Mouse (Mus musculus): ENCODE measurements at regions not wholly inside any gene's neighbourhood (a gene's known extent, or its start where the extent isn't known, plus 50 kb on each side); places are given as distances from the start of the nearest gene placed in this dataset.

- H3K4me2 ChIP-seq: no peak overlapping the region
- WGBS: 59% methylated on average over 9 of the region's 9 CpGs
- ATAC-seq (ENCODE audit: insufficient read depth): no peak
Observed at GRCm38 (mm10) chr17:45884021-45884722, 148.0 kb downstream of the Vegfa start.

GRCm38 (mm10) chr17:45882682-45883081 is 149.0 kb upstream of the 1600014C23Rik start:
- Histone ChIP-seq H3K4me1 (ENCODE audit: insufficient read depth) (peaks cover 25% of the 10 kb centered on the region), H3K27ac (ENCODE audit: low read depth) (no peak overlapping the region), H3K4me2 (no peak overlapping the region), H3K36me3 (ENCODE audit: insufficient read depth) (no peaks in the 10 kb centered on the region), H3K9ac (no peak overlapping the region), H3K4me3 (ENCODE audit: low read depth, low read length) (no peak overlapping the region), H3K9me3 (ENCODE audit: low read depth, low read length) (no peaks in the 10 kb centered on the region), H3K27me3 (ENCODE audit: insufficient read depth, low read length) (no peaks in the 10 kb centered on the region)
- DNase-seq (no peak), ATAC-seq (ENCODE audit: insufficient read depth) (no peak)
- TF ChIP-seq CTCF (IDR thresholded peaks at IDR 0.05; ENCODE audit: low read depth): no peak
- 63% methylated on average over 3 of the region's 3 CpGs for WGBS

More at GRCm38 (mm10) chr17:45884021-45884722, 148.0 kb downstream of the Vegfa start:
- no peak for TF ChIP-seq CTCF (IDR thresholded peaks at IDR 0.05; ENCODE audit: low read depth)
- DNase-seq: no peak
- H3K9ac ChIP-seq: no peak overlapping the region
- H3K4me1 ChIP-seq (ENCODE audit: insufficient read depth): peaks cover 26% of the 10 kb centered on the region
- no peak overlapping the region for H3K4me3 ChIP-seq (ENCODE audit: low read depth, low read length)
- no peaks in the 10 kb centered on the region for H3K27me3 ChIP-seq (ENCODE audit: insufficient read depth, low read length)
- no peak overlapping the region for H3K27ac ChIP-seq (ENCODE audit: low read depth)
- H3K36me3 ChIP-seq (ENCODE audit: insufficient read depth): no peaks in the 10 kb centered on the region
- H3K9me3 ChIP-seq (ENCODE audit: low read depth, low read length): no peaks in the 10 kb centered on the region

- no peak for TF ChIP-seq CTCF (IDR thresholded peaks at IDR 0.05; ENCODE audit: low read depth)
- H3K4me1 ChIP-seq (ENCODE audit: insufficient read depth): peaks cover 18% of the 10 kb centered on the region
- no peaks in the 10 kb centered on the region for H3K27me3 ChIP-seq (ENCODE audit: insufficient read depth, low read length)
- H3K9ac ChIP-seq: no peak overlapping the region
- H3K4me3 ChIP-seq (ENCODE audit: low read depth, low read length): no peak overlapping the region
- DNase-seq (no peak), ATAC-seq (ENCODE audit: insufficient read depth) (no peak)
- no peaks in the 10 kb centered on the region for H3K9me3 ChIP-seq (ENCODE audit: low read depth, low read length)
- no peaks in the 10 kb centered on the region for H3K36me3 ChIP-seq (ENCODE audit: insufficient read depth)
- no peak overlapping the region for H3K27ac ChIP-seq (ENCODE audit: low read depth)
- no peak overlapping the region for H3K4me2 ChIP-seq
- WGBS: 87% methylated on average over 9 of the region's 9 CpGs
Observed at GRCm38 (mm10) chr17:45881284-45881683, 147.6 kb upstream of the 1600014C23Rik start.

- no peak overlapping the region for H3K4me2 ChIP-seq
- peaks cover 13% of the 10 kb centered on the region for H3K4me1 ChIP-seq (ENCODE audit: insufficient read depth)
- no peak overlapping the region for H3K4me3 ChIP-seq (ENCODE audit: low read depth, low read length)
- H3K27ac ChIP-seq (ENCODE audit: low read depth): no peak overlapping the region
- ATAC-seq (ENCODE audit: insufficient read depth) (no peak), DNase-seq (no peak)
- no peaks in the 10 kb centered on the region for H3K27me3 ChIP-seq (ENCODE audit: insufficient read depth, low read length)
- H3K36me3 ChIP-seq (ENCODE audit: insufficient read depth): no peaks in the 10 kb centered on the region
- no peak for TF ChIP-seq CTCF (IDR thresholded peaks at IDR 0.05; ENCODE audit: low read depth)
- H3K9me3 ChIP-seq (ENCODE audit: low read depth, low read length): no peaks in the 10 kb centered on the region
- 80% methylated on average over 6 of the region's 6 CpGs for WGBS
- H3K9ac ChIP-seq: no peak overlapping the region
Observed at GRCm38 (mm10) chr17:45880761-45881160, 147.1 kb upstream of the 1600014C23Rik start.

GRCm38 (mm10) chr17:45879478-45880250 is 146.0 kb upstream of the 1600014C23Rik start:
- ATAC-seq (ENCODE audit: insufficient read depth) (peak; percentile 55; the same call in 1 of the 2 replicates), DNase-seq (peak; percentile 75)
- 0 out of 2 replicates have a peak, but pooled peaks have one; percentile 11 for TF ChIP-seq CTCF (IDR thresholded peaks at IDR 0.05; ENCODE audit: low read depth)
- WGBS: 64% methylated on average over 6 of the region's 6 CpGs
- Histone ChIP-seq H3K4me1 (ENCODE audit: insufficient read depth) (peaks cover 7% of the 10 kb centered on the region; the same call in 1 of the 2 replicates), H3K4me2 (no peak overlapping the region), H3K4me3 (ENCODE audit: low read depth, low read length) (no peak overlapping the region), H3K9me3 (ENCODE audit: low read depth, low read length) (no peaks in the 10 kb centered on the region), H3K9ac (no peak overlapping the region), H3K36me3 (ENCODE audit: insufficient read depth) (no peaks in the 10 kb centered on the region), H3K27ac (ENCODE audit: low read depth) (no peak overlapping the region), H3K27me3 (ENCODE audit: insufficient read depth, low read length) (no peaks in the 10 kb centered on the region)

DNA sequence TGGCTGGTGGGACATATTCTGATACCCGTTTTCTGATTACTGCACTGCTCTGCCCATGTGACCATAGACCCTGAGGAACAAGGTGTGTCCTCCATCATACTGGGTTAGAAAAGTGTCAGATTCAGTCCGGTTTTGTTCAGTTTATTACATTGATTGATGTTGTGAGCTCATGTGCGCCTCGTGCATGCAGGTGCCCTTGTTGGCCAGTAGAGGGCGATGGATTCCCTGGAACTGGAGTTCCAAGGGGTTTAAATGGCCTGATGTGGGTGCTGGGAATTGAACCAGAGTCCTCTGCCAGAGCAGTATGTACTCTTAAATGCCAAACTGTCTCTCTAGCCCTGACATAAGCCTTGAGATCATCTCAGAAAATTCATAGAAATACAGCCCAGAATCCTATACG is 144.8 kb upstream of the 1600014C23Rik start:
- peak; percentile 50 for TF ChIP-seq CTCF (IDR thresholded peaks at IDR 0.05; ENCODE audit: low read depth)
- WGBS: 87% methylated on average over 6 of the region's 6 CpGs

DNA sequence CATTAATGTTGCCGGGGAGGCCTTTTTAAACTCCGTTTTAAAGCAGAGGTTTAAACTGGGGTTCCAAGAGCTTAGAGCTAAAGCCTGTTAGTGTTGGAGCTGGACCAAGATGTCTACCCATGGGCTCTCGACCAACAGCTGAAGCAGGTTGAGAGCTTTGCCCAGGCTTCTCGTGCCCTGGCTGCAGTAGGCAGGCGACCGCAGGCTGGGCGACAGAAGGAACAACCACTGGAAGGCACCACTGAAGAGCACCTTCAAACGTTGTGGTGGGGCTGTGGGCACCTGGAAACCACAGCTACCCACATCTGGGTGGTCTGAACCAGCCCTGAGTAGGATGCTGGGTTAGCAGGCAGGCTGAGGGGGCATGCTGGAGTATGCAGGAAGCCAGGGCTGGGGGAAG is 141.7 kb upstream of the 1600014C23Rik start:
- DNase-seq: no peak
- Histone ChIP-seq H3K4me3 (ENCODE audit: low read depth, low read length) (no peak overlapping the region), H3K9me3 (ENCODE audit: low read depth, low read length) (no peaks in the 10 kb centered on the region), H3K27me3 (ENCODE audit: insufficient read depth, low read length) (peaks cover 17% of the 10 kb centered on the region; the same call in 1 of the 2 replicates), H3K4me1 (ENCODE audit: insufficient read depth) (peaks cover 13% of the 10 kb centered on the region; the same call in 1 of the 2 replicates), H3K4me2 (no peak overlapping the region), H3K27ac (ENCODE audit: low read depth) (no peak overlapping the region), H3K36me3 (ENCODE audit: insufficient read depth) (no peaks in the 10 kb centered on the region), H3K9ac (no peak overlapping the region)
- TF ChIP-seq CTCF (IDR thresholded peaks at IDR 0.05; ENCODE audit: low read depth): no peak
- 82% methylated on average over 8 of the region's 8 CpGs for WGBS
- no peak for ATAC-seq (ENCODE audit: insufficient read depth)

More for the DNA sequence above, 144.8 kb upstream of the 1600014C23Rik start:
- Histone ChIP-seq H3K36me3 (ENCODE audit: insufficient read depth) (no peaks in the 10 kb centered on the region), H3K9ac (no peak overlapping the region), H3K27me3 (ENCODE audit: insufficient read depth, low read length) (peaks cover 8% of the 10 kb centered on the region; the same call in 1 of the 2 replicates), H3K9me3 (ENCODE audit: low read depth, low read length) (no peaks in the 10 kb centered on the region), H3K4me1 (ENCODE audit: insufficient read depth) (peaks cover 10% of the 10 kb centered on the region; the same call in 1 of the 2 replicates), H3K4me2 (no peak overlapping the region), H3K27ac (ENCODE audit: low read depth) (no peak overlapping the region), H3K4me3 (ENCODE audit: low read depth, low read length) (no peak overlapping the region)
- ATAC-seq (ENCODE audit: insufficient read depth) (no peak), DNase-seq (no peak)
